Mouse (Mus musculus): Measurements from ENCODE around the gene Lce1d.
"Not testable (repeated sequence)": the region's sequence is repeated elsewhere in the genome, so short reads cannot be mapped to it uniquely, and the experiment has no call there.

Lce1d gene

DNA sequence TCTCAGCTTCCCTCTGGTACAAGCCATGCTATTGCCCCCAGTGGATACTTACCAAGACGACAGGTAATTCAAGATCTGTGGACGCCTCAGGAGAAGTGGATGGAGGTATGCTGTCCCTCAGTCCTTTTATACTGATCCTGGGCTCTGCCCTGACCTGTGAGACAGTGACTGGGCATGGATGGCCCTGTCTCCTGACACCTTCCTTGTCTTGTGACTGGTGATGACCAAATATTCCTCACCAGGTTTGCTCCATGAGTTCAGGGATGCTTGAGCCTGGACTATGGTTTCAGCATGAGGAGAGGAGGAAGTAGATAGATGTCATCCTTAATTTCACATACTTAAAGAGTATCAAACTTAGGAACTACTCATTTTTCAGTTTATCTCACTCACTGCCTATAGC is at the start of gene Lce1d:
Gene Lce1d (minus strand): TSS at position 101 of the 400 bp plus-strand sequence.
- DNase-seq (ENCODE audit: low spot score), result no peak

DNA sequence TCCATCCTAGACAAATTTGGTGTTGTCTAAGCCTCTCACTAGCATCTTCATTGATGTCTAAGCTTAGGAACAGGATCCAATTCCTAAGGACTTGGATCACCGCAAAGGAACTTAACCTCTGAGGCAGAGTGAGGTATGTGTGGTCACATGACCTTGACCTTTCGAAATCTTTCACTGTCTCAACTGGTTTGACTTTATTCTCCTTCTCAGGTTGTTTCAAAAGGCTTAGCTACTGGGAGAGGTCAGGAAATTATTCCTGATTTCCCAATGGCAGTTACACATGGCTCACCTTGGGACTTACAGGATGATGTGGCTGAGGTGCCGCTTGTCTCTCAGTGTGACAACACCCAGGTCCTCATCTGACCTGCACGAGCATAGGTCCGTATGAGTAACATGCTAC is 35.6 kb upstream of the Lce1d start:
- no peak for DNase-seq (ENCODE audit: low spot score)

DNA sequence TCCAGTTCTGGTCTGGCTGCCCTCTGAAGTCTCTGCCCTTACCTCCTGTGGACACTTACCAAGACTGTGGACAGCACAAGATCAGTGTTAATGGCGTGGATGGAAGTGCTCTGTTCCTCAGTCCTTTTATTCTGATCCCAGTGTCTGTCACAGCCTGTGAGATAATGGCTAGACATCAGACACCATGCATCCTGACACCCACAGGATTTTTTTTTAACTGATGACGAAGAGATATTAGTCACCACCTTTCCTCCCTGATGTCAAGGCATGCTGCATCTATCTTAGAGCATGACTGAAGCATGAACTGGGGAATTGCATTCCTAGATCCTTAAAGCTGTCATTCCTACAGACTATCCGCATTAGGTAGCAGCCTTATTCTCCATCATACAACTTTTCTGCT is 33.2 kb upstream of the Lce1d start, which contains the start of gene Lce1f:
Gene Lce1f (minus strand): TSS at position 101 of the 400 bp plus-strand sequence.
- DNase-seq (ENCODE audit: low spot score), result no peak

DNA sequence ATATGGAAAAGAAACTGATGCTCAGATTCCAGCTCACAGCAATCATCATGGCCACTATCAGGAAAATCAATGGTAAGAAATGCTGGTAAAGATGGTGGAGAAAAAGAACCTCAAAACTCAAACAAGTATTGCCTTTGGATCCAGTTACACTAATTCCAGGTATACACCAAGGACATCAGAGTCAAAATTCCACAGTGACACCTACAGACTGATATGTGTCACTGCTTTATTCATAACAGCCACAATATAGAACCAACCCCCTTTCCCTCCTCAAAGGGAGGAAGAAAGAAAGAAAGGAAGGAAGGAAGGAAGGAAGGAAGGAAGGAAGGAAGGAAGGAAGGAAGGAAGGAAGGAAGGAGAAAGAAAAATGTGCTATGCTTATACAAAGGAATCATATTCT is 28.1 kb upstream of the Lce1d start:
- no peak for DNase-seq (ENCODE audit: low spot score)

DNA sequence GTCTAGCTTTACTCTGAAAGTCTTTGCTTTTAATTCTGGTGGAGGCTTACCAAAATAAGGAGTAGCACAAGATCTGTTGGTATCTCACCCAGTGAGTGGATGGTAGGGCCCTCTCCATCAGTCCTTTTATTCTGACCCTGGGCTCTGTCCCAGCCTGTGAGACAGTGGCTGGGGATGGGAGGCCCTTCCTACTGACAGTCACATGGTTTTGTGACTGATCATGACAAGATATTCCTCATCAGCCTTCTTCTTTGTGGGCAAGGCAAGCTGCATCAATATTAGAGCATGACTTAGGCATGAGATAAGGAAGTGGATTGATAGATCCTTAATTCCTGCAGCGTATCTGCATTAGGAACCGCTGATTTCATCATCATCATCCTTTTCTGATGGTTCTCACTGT is 22.0 kb upstream of the Lce1d start, which contains the start of gene Lce1e:
Gene Lce1e (minus strand): TSS at position 101 of the 400 bp plus-strand sequence.
- DNase-seq (ENCODE audit: low spot score), result no peak

DNA sequence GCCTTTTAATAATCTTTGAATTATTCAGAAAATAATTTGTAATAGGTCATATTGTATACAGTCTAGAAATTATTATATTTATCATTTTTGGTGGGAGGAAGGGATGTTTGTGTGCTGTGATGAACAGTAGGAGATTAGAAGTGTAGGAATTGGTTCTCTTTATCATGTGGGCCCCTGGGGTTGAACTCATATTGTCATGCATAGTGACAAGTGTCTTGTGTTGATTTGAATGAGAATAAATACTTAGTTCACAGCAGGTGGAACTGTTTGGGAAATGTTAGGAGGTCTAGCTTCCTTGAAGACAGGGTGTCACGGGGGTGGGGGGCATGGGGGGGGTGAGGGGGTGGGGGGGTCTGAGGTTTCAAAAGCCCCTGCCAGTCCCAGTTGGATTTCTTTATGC is 7.6 kb upstream of the Lce1d start:
- DNase-seq (ENCODE audit: low spot score), result no peak

DNA sequence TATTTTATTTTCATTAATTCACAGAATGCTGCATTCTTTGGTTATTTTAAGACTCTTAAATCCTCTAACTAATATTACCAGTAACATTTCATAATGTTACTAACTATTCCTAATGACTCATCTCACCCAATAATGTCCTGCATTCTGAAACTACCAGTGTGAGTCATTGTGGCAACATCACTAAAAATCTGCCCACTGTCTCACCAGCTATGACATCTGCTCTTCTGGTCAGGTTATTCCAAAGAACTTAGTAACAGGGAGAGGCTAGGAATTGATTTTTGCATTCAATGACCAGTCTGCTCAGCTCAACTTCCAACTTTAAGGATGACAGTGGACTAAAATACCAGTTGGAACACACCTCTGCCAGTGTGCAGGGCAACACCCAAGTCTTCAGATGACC is 4.7 kb upstream of the Lce1d start:
- no peak for DNase-seq (ENCODE audit: low spot score)

DNA sequence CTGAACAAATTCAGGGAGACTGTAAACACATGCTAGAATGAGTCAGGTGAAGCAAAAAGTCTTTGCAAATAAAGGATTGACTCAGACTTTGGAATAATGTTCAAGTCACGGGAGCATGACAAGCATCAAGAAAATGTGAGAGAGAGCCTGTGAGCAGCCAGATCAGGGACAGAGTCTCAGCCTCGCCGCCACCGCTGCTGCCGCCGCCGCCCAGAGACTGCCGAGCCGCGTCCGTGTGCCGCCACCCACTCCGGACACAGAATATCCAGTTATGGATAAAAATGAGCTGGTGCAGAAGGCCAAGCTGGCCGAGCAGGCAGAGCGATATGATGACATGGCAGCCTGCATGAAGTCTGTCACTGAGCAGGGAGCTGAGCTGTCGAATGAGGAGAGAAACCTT is 2.1 kb upstream of the Lce1d start:
- DNase-seq (ENCODE audit: low spot score), result not testable (repeated sequence)

DNA sequence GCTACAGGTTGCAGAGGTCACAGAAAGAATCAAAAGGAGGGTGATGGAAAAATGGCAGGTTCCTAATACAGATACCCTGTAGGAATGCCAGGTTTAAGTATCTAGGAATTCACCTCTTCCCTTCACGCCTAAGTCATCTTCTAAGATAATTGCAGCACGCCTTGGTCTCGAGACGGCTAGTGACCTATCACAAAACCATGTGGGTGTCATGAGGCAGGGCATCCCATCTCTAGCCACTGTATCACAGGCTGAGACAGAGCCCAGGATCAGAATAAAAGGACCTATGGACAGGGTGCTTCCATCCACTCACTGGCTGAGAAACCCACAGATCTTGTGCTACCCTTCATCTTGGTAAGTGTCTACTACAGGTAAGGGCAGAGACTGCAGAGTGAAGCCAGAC is 8.1 kb downstream of the Lce1d start, which contains the start of gene Lce1c:
Gene Lce1c (plus strand): TSS at position 301 of the 400 bp plus-strand sequence.
- no peak for DNase-seq (ENCODE audit: low spot score)

DNA sequence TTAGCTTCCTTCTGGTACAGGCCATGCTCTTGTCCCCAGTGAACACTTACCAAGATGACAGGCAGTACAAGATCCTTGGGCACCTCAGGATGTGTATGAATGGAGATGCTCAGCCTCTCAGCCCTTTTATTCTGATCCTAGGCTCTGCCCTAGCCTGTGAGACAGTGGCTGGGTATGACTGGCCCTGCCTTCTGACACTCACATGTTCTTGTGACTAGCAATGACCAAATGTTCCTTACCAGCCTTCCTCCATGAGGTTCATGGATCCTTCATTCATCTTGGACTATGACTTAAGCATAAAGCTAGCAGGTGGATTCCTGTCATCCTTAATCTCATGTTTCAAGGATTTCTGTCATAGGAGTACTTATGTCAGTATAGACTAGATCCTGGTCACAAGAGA is 16.8 kb downstream of the Lce1d start, which contains the start of gene Lce1a2:
Gene Lce1a2 (minus strand): TSS at position 101 of the 400 bp plus-strand sequence.
- no peak for DNase-seq (ENCODE audit: low spot score)

DNA sequence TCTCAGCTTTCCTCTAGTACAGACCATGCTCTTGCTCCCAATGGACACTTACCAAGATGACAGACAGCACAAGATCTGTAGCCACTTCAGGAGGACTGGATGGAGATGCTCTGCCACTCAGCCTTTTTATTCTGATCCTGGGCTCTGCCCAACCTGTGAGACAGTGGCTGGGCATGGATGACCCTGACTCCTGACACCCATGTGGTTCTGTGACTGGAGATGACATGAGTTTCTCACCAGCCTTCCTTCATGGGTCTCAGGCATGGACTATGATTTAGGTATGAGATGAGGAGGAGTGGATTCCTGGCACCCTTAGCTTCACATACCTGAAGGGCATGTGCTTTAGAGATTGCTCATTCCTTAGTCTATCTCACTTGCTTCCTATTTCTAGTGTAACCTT is 30.2 kb downstream of the Lce1d start, which contains the start of gene Lce1b:
Gene Lce1b (minus strand): TSS at position 101 of the 400 bp plus-strand sequence.
- no peak for DNase-seq (ENCODE audit: low spot score)

DNA sequence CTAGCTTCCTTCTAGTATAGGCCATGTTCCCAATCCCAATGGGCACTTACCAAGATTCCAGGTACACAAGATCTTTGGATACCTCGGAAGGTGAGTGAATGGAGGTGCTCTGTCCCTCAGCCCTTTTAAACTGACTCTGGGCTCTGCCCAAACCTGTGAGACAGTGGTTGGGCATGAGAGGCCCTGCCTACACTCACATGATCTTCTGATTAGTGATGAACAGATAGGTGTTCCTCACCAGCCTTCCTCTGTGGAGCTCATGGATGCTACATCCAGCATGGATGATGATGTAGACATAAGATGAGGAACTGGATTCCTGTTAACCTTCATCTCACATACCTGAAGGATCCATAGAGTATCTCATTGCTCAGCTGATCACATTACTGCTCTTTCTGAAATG is 38.8 kb downstream of the Lce1d start, which contains the start of gene Lce1a1:
Gene Lce1a1 (minus strand): TSS at position 101 of the 400 bp plus-strand sequence.
- no peak for DNase-seq (ENCODE audit: low spot score)

DNA sequence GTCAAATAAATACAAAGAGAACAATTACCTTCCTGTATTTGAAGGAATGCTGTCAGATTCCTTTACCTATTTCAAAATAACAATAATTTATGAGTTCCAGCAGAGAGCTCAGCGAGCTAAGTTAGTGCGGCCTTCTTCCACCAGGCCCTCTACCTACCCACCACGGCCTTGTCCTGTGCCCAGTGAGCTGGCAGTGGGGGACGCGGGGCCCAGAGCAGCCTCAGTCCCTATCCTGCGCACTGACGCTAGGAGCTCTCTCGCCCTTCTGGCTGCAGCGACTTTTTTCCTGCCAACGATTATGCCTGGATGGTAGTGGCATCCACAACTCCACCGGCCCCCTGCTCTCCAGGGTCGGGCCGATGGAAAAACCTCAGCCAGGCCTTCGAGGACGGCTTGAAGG is 47.2 kb downstream of the Lce1d start:
- DNase-seq (ENCODE audit: low spot score), result no peak

DNA sequence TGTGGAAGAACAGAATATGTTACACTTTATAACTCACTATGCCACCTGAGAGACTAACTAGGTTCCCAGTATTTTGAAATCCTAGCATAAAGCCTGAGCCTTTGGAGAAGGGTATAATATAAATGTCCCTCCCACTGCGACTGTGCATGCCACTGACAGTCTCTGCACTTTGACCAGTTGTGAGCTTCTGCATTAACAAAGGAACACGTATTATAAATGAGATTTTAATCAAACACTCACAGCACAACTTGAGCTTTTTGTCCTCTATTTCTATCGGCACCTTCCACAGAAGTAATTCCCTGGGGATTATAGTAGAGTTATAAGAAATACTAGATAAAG is 48.4 kb downstream of the Lce1d start:
- no peak for DNase-seq (ENCODE audit: low spot score)

DNA sequence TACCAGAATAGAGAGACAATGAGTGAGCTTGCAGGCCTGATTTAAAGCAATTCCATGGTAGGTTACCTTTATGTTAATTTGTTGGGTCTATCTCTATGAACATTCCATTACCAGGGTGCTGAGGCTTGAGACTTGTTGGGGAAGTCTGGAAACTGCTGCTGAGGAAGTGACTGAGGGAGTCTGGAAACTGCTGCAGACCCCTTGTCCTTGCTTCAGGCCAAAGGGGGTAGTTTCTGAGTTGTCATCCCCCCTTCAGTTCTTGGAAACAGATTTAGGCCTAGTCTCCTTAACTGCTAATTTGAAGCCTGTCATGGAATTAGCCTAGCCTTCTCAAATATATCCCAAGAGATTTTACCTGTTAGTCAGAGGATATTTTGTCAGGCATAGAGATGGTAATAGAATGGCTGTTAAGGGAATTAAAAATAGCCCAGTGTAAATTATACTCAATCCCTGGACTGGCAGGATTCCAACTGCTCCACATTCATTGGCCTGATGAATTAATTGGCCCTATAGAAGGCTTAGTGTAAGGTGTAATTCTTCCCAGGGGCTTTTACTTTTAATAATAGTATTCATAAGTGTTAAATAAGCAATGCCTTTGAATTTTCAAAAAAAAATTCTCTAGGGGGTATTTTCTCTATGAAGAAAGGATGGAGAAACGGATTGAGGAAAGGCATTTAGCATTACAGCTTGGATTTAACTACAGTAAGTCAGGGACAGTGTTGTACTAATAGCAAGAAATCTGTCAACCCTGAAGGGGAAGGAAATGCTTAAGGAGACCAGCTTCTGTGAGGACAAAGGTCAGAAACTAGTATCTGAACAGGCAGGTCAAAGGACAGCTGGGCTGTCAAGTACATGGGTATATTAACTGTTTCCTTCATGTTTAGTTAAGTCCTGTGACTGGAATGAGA is 49.0 kb downstream of the Lce1d start:
- no peak for DNase-seq (ENCODE audit: low spot score)

Data from testis, postnatal 10 days (tissue).